Mouse (Mus musculus): Measurements from ENCODE around the gene Noct. TPM values are rescaled to one million over a fixed set of nuclear protein-coding genes. Genes with fewer than 3 reads are reported as not detected.

Gene Noct
- polyA plus RNA-seq, 1 experiment from 2014 or later = 10.0 TPM

DNA sequence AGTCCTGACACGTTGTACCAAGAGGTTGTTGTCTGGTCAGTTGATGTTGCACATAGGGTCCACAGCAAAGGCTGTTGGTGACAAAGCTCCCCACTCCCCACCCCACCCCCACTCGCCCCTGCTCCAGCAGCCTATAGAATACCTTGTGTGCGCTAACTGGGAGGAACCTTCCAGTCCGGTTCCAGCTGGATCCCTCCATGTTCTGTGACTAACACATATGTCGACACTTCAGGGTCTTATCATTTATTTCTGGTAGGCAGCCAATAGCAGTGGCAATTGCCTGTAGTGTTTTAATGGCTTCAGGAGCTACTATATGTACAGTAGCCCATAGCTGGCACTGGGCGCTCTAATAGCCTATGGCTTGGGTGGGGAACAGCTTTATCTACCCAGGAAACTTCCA, 1.9 kb upstream of the Noct start:
- no peaks in the 10 kb centered on the region for H3K27me3 ChIP-seq (replicated peaks; ENCODE audit: control insufficient read depth, insufficient read depth, low read length)
- no peak overlapping the region for H3K27ac ChIP-seq (replicated peaks; ENCODE audit: low read depth, low read length)
- ATAC-seq (ENCODE audit: low read depth) = no peak
- H3K36me3 ChIP-seq (ENCODE audit: control insufficient read depth, insufficient read depth, low read length) = no peaks in the 10 kb centered on the region
- WGBS = 87% methylated on average over 6 of the region's 6 CpGs
- H3K9me3 ChIP-seq (ENCODE audit: control insufficient read depth, low read length) = no peaks in the 10 kb centered on the region
- H3K4me1 ChIP-seq (ENCODE audit: control insufficient read depth, insufficient read depth, low read length) = peaks cover 10% of the 10 kb centered on the region; the same call in 1 of the 2 replicates
- H3K9ac ChIP-seq (ENCODE audit: low read depth, low read length) = no peak overlapping the region
- H3K4me2 ChIP-seq (ENCODE audit: low read depth, low read length) = no peak overlapping the region
- DNase-seq (ENCODE audit: low spot score) = no peak
- H3K4me3 ChIP-seq (ENCODE audit: low read depth, low read length) = no peak overlapping the region

DNA sequence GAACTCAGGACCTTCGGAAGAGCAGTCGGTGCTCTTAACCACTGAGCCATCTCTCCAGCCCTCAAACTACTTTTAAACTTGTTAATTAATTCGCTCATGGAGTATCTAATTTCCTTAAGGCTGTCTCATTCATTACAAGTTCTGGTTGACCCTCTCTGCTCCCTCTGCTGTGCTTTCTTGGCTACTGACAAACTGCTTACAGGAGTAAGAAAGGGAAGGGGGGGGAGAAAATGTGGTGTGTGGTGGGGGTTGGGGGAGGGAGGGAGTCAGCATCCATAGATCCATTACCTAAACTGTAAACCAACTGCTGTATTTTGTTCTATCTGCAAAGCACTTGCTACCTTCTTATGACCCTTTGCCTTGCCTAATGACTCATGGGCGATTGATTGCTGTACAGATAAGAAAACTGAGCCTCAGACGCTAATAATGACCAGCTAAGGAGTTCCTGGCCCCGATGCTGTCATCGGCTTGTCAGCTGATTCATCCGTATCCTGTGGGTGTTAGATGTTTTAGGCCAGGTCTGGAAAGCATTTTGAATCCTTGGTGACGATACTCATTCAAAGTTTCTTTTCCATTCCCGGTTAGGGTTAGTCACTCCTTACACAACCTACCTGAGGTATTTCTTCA, 1.3 kb upstream of the Noct start:
- H3K4me3 ChIP-seq (ENCODE audit: low read depth, low read length) = no peak overlapping the region
- no peak for ATAC-seq (ENCODE audit: low read depth)
- H3K4me1 ChIP-seq (ENCODE audit: control insufficient read depth, insufficient read depth, low read length) = peaks cover 10% of the 10 kb centered on the region; the same call in 1 of the 2 replicates
- H3K27ac ChIP-seq (replicated peaks; ENCODE audit: low read depth, low read length) = no peak overlapping the region
- H3K27me3 ChIP-seq (replicated peaks; ENCODE audit: control insufficient read depth, insufficient read depth, low read length) = no peaks in the 10 kb centered on the region
- H3K36me3 ChIP-seq (ENCODE audit: control insufficient read depth, insufficient read depth, low read length) = no peaks in the 10 kb centered on the region
- WGBS = 46% methylated on average over 10 of the region's 10 CpGs
- no peaks in the 10 kb centered on the region for H3K9me3 ChIP-seq (ENCODE audit: control insufficient read depth, low read length)
- no peak for DNase-seq (ENCODE audit: low spot score)
- H3K4me2 ChIP-seq (ENCODE audit: low read depth, low read length) = no peak overlapping the region
- H3K9ac ChIP-seq (ENCODE audit: low read depth, low read length) = no peak overlapping the region

DNA sequence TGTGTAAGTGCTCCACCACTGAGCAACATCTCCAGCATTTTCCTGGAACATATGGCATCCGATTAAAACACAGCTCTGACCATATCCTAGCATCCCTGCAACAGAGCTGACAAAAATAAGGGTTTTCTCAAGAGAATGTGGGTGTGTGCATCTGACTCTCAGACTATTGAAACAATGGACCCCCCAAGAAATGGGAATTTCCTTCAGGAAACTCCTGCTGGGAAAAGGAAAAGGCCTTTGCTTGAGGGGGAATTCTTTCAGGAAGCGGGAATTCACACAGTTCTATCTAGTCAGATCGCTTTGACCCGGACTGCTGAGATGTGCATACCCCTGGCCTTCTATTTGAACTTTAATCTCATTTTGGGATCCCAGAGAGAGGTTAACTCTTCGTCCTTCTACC, 691 bp upstream of the Noct start:
- no peaks in the 10 kb centered on the region for H3K36me3 ChIP-seq (ENCODE audit: control insufficient read depth, insufficient read depth, low read length)
- H3K9ac ChIP-seq (ENCODE audit: low read depth, low read length) = no peak overlapping the region
- DNase-seq (ENCODE audit: low spot score) = no peak
- no peaks in the 10 kb centered on the region for H3K9me3 ChIP-seq (ENCODE audit: control insufficient read depth, low read length)
- no peak overlapping the region for H3K27ac ChIP-seq (replicated peaks; ENCODE audit: low read depth, low read length)
- H3K4me3 ChIP-seq (ENCODE audit: low read depth, low read length) = peak overlapping the region; percentile 92
- H3K4me2 ChIP-seq (ENCODE audit: low read depth, low read length) = peak overlapping the region; percentile 88
- H3K27me3 ChIP-seq (replicated peaks; ENCODE audit: control insufficient read depth, insufficient read depth, low read length) = no peaks in the 10 kb centered on the region
- ATAC-seq (ENCODE audit: low read depth) = no peak
- WGBS = 19% methylated on average over 5 of the region's 5 CpGs
- H3K4me1 ChIP-seq (ENCODE audit: control insufficient read depth, insufficient read depth, low read length) = peaks cover 11% of the 10 kb centered on the region

DNA sequence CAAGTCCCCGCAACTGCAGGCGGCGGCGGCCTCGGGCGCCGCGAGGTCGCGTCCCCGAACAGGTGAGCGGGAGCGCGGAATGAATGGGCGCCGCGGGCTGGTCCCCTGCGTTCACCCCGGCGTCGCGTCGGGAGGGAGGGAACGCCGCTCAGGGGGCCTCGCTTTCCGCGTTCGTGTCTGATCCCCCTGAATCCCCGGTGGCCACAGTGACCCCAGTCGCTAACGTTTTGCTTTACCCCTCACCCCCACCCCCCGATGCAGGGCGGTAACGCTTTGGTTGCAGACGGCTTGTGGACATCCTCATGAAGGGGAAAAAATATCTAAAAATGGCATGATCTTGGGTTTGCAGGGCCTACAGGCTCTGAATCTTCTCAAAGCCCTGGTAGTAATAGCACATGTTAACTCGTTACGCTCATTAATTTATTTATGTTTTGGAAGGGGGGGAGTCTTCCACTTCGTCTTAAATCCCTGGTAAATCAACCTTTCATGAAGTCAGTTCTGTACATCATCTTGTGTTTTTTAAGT, 1.0 kb downstream of the Noct start:
- Histone ChIP-seq H3K9me3 (ENCODE audit: control insufficient read depth, low read length) (no peaks in the 10 kb centered on the region), H3K9ac (ENCODE audit: low read depth, low read length) (peak overlapping the region; percentile 89), H3K27ac (replicated peaks; ENCODE audit: low read depth, low read length) (peak overlapping the region; percentile 97), H3K4me1 (ENCODE audit: control insufficient read depth, insufficient read depth, low read length) (peaks cover 14% of the 10 kb centered on the region), H3K36me3 (ENCODE audit: control insufficient read depth, insufficient read depth, low read length) (no peaks in the 10 kb centered on the region), H3K27me3 (replicated peaks; ENCODE audit: control insufficient read depth, insufficient read depth, low read length) (no peaks in the 10 kb centered on the region), H3K4me2 (ENCODE audit: low read depth, low read length) (peak overlapping the region; percentile 88), H3K4me3 (ENCODE audit: low read depth, low read length) (peak overlapping the region; percentile 92)
- no peak for ATAC-seq (ENCODE audit: low read depth)
- no peak for DNase-seq (ENCODE audit: low spot score)
- WGBS = 2% methylated on average over 14 of the region's 39 CpGs

DNA sequence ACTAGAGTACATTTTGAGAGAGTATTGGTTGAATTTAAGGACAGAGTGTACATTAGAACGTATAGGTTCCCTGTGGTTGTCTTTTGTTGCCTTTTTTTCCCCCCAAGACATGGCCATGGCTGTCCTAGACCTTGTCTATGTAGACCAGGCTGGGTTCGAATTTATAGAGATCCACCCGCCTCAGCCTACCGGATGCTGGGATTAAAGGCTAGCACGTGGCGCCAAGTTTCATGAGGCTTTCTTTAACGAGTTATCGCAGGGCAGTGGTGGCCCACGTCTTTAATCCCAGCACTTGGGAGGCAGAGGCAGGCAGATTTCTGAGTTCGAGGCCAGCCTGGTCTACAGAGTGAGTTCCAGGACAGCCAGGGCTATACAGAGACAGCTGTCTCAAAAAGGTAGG, 1.7 kb downstream of the Noct start:
- Histone ChIP-seq H3K27me3 (replicated peaks; ENCODE audit: control insufficient read depth, insufficient read depth, low read length) (no peaks in the 10 kb centered on the region), H3K36me3 (ENCODE audit: control insufficient read depth, insufficient read depth, low read length) (no peaks in the 10 kb centered on the region), H3K4me2 (ENCODE audit: low read depth, low read length) (peak overlapping the region; percentile 88), H3K4me1 (ENCODE audit: control insufficient read depth, insufficient read depth, low read length) (peaks cover 14% of the 10 kb centered on the region), H3K4me3 (ENCODE audit: low read depth, low read length) (peak overlapping the region; percentile 92; the same call in 1 of the 2 replicates), H3K27ac (replicated peaks; ENCODE audit: low read depth, low read length) (no peak overlapping the region), H3K9ac (ENCODE audit: low read depth, low read length) (no peak overlapping the region), H3K9me3 (ENCODE audit: control insufficient read depth, low read length) (no peaks in the 10 kb centered on the region)
- DNase-seq (ENCODE audit: low spot score) = no peak
- no peak for ATAC-seq (ENCODE audit: low read depth)
- 95% methylated on average over 10 of the region's 10 CpGs for WGBS

GRCm38 (mm10) chr3:51226601-51227000, 2.4 kb downstream of the Noct start:
- Histone ChIP-seq H3K27ac (replicated peaks; ENCODE audit: low read depth, low read length) (no peak overlapping the region), H3K4me1 (ENCODE audit: control insufficient read depth, insufficient read depth, low read length) (peaks cover 14% of the 10 kb centered on the region), H3K4me2 (ENCODE audit: low read depth, low read length) (0 out of 2 replicates have a peak overlapping the region, but pooled peaks have one; percentile 88), H3K36me3 (ENCODE audit: control insufficient read depth, insufficient read depth, low read length) (no peaks in the 10 kb centered on the region), H3K9me3 (ENCODE audit: control insufficient read depth, low read length) (no peaks in the 10 kb centered on the region), H3K9ac (ENCODE audit: low read depth, low read length) (no peak overlapping the region), H3K4me3 (ENCODE audit: low read depth, low read length) (no peak overlapping the region), H3K27me3 (replicated peaks; ENCODE audit: control insufficient read depth, insufficient read depth, low read length) (no peaks in the 10 kb centered on the region)
- WGBS = 83% methylated on average over 3 of the region's 3 CpGs
- DNase-seq (ENCODE audit: low spot score) (no peak), ATAC-seq (ENCODE audit: low read depth) (no peak)

DNA sequence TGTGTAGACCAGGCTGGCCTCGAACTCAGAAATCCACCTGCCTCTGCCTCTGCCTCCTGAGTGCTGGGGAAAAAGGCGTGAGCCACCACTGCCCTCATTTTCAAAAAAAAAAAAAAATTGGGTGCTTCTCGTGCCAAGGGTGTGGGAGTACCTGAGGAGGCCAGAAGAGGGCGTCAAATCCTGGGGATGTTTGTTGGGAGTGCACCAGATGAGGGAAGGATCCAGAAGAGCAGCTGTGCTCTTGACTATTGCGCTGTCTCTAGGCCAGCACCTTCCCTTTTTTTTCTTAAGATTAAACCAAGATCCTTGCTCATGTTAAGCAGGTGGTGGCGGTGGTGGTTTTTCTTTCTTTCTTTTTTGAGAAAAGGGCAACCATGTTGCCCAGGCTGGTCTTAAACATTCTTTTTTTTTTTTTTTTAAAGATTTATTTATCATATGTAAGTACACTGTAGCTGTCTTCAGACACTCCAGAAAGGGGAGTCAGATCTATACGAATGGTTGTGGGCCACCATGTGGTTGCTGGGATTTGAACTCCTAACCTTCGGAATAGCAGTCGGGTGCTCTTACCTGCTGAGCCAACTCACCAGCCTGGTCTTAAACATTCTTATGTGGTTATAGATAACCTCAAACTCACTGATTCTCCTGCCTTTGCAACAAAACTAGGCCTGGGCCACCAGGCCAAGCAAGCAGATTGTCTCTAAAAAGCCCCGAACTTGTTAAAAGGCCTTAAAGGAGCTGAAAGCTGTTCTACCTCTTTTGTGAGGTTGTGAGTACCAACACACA, 4.0 kb downstream of the Noct start:
- Histone ChIP-seq H3K4me1 (ENCODE audit: control insufficient read depth, insufficient read depth, low read length) (peaks cover 14% of the 10 kb centered on the region), H3K4me2 (ENCODE audit: low read depth, low read length) (no peak overlapping the region), H3K36me3 (ENCODE audit: control insufficient read depth, insufficient read depth, low read length) (no peaks in the 10 kb centered on the region), H3K9me3 (ENCODE audit: control insufficient read depth, low read length) (no peaks in the 10 kb centered on the region), H3K9ac (ENCODE audit: low read depth, low read length) (no peak overlapping the region), H3K27ac (replicated peaks; ENCODE audit: low read depth, low read length) (no peak overlapping the region), H3K4me3 (ENCODE audit: low read depth, low read length) (no peak overlapping the region), H3K27me3 (replicated peaks; ENCODE audit: control insufficient read depth, insufficient read depth, low read length) (no peaks in the 10 kb centered on the region)
- ATAC-seq (ENCODE audit: low read depth) = no peak
- WGBS = 81% methylated on average over 10 of the region's 10 CpGs
- DNase-seq (ENCODE audit: low spot score) = no peak

- H3K36me3 ChIP-seq (ENCODE audit: control insufficient read depth, insufficient read depth, low read length) = no peaks in the 10 kb centered on the region
- H3K9me3 ChIP-seq (ENCODE audit: control insufficient read depth, low read length) = no peaks in the 10 kb centered on the region
- WGBS = 77% methylated on average over 9 of the region's 9 CpGs
- DNase-seq (ENCODE audit: low spot score) = no peak
- no peak overlapping the region for H3K4me3 ChIP-seq (ENCODE audit: low read depth, low read length)
- H3K4me1 ChIP-seq (ENCODE audit: control insufficient read depth, insufficient read depth, low read length) = peaks cover 14% of the 10 kb centered on the region
- no peak overlapping the region for H3K9ac ChIP-seq (ENCODE audit: low read depth, low read length)
- ATAC-seq (ENCODE audit: low read depth) = no peak
- H3K27ac ChIP-seq (replicated peaks; ENCODE audit: low read depth, low read length) = no peak overlapping the region
- no peaks in the 10 kb centered on the region for H3K27me3 ChIP-seq (replicated peaks; ENCODE audit: control insufficient read depth, insufficient read depth, low read length)
- no peak overlapping the region for H3K4me2 ChIP-seq (ENCODE audit: low read depth, low read length)
Observed at GRCm38 (mm10) chr3:51228821-51229205, 4.6 kb downstream of the Noct start.
